ENCODE assay signal across 12 mouse cellular contexts in the genomic region with DNA sequence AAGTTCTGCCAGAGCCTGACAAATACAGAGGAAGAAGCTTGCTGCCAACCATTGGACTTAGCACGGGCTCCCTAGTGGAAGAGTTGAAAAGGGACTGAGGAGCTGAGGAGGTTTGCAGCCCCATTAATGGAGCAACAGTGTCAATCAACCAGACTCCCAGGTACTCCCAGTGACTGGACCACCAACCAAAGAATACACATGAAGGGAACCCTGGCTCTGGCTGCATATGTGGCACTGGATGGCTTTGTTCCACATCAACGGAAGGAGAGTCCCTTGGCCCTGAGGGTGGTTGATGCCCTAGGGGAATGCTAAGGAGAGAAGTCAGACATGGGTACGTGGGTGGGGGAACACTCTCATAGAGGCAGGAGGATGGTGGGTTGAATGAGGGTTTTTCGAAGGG.
"Had no signal": no experiment of that assay in that cellular context is flagged by ENCODE, and none has a peak within 500 bp of the region (broad histone marks: within the 10 kb centered on the region; RNA-seq: fewer than 3 reads in every experiment).

No protein-coding gene starts in this region.

- DNase-seq: left cerebral cortex, postnatal 4 days; liver; liver, embryonic 13.5 days; liver, postnatal 0 days; lung, adult 18-20 months; lung, adult 2 months; lung, embryonic 14.5 days; lung, postnatal 10 days; lung, postnatal 14 days; lung, postnatal 36 days; lung, postnatal 4 days; midbrain, embryonic 14.5 days had no signal
